Mouse (Mus musculus) yolk sac, embryonic 10.5 days (tissue): ENCODE results near the gene Mmp24.

Experiments
- DNase-seq: peaks from one replicate; pipeline ENCODE4 v3.0.0-alpha.2; 2017; ENCODE audit warnings: low spot score

The Mmp24 gene

GRCm38 (mm10) chr2:155775685-155776263 is 632 bp downstream of the Mmp24 start:
- peak; percentile 61 for DNase-seq

GRCm38 (mm10) chr2:155776824-155777687 is 1.9 kb downstream of the Mmp24 start:
- DNase-seq, result no peak

DNA sequence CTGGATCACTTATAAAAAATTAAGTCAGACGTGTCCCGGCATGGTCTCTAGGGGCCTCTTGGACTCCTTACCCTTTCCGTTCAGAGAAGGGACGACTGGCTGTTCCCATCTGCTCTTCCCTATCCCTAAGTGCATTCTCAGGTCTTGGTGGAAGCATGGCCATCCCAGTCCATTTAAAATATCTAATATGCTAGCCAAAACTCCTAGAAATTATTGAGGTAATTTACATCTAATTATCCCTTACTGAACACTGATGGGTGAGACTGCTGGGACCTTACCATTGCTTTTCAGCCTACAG is 2.5 kb downstream of the Mmp24 start:
- no peak for DNase-seq

DNA sequence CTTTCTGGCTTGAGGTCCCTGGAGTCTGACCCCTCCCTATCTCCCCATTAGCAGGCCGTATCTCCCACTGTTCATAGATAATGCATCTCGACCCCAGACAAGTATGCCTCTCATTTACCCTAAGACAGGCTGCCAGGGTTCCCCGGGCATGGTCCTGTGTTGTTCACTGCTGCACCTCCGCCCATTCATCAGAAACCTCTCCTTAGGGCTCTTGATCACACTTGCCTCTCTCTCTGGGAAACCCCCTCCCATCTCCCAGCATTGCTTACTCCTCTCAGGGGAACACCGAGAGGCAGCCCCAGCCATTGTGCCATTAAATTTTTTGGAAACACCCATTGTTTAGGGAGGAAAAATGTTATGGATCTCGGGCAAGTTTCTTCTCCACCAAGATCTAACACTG is 2.9 kb downstream of the Mmp24 start:
- DNase-seq, result no peak

DNA sequence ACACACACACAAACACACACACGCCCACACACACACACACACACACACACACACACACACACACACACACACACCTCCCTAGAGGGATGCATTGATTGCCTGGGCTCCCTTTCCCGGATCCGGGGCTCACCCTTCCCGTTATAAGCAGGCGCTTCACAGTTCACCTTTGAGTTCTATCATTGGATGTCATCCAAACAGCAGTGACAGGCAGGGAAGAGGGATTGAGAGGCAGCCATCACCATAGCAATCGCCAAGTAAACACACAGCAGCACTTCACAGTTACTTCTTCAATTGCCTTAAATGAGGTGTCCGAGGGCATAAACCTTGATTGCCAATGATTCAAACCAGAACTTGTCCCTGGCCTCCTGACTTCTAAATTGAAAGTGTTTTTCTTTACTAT is 3.9 kb downstream of the Mmp24 start:
- DNase-seq, result no peak

DNA sequence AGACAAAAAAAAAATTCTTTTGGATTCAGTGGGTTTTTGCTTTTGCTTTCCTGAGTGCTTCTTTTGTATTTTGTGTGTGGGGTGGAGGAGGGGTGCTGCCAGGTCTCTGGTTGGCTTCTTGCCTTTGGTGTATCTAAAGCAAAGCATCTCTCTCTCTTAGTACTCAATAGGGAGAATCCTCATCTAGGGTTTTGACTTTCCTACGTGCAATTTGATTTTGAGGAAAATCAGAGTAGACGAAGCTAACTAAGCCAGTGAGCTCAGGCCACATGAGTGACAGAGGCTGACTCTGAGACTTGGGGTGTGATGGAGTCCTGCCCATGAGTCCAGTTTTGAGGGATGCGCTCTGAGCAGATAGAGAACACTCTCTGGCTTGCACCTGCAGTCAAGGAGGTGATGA is 4.4 kb downstream of the Mmp24 start:
- no peak for DNase-seq

DNA sequence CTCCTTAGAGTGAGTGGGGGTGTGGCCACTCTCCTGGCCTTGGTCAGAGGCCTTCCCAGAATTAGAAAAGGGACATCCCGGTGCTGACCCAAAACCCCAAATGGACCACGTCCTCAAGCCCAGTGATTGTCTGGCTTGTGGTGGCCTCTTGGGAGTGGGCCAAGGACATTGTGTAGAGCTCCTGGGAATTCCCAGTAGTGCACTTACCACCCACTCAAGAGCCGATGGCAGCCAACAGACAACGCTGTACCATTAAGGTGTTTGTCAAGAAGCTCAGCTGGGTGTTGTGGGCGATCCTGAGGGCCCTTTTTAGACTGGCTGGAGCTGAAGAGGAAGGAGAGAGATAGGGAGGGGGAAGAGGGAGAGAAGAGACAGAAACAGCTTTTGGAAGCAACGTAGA is 9.4 kb downstream of the Mmp24 start:
- no peak for DNase-seq

- DNase-seq, result no peak
Measured at GRCm38 (mm10) chr2:155786905-155787304, 11.8 kb downstream of the Mmp24 start.

DNA sequence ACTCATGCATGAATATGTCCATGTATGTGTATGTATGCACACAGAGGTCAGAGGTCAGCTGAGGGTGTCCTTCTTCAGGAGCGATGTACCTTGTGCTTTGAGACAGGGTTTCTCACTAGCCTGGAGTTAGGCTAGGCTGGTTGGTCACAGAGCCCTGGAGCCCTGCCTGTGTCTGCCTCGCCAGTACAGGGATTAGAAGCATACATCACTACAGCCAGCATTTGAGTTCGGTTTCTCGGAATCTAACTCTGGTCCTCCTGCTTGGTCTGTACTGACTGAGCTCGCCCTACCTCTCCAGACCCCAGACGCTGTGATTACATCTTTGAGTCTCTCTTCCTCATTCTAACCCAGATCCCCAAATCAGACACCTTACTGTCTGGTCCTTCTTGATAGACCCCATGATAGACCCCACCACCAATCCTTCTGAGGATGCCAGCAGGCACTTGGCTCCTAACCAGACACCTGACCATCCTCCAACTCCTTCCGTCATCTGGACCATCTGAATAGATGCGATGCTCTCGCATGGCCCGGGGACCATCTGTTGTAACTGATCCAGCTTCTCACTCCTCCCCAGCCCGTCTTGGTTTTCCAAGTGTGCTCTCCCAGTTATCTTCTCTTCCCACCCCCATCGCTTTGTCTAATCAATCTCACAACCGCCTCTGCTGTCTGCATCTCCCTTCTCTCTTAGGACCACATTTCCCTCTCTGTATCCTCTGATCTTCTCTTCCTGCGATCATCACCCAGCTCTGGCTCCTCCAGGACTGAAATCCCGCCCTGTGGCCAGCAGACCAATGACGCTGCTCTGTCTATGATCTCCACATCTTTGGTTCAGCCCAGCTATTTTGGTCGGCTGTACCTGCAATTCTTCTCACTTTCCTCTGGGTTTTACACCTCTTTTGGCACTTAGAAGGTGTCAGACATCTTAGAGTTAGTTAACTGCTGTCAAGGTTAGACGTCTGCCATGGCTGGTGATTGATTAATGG is 13.1 kb downstream of the Mmp24 start:
- no peak for DNase-seq

DNA sequence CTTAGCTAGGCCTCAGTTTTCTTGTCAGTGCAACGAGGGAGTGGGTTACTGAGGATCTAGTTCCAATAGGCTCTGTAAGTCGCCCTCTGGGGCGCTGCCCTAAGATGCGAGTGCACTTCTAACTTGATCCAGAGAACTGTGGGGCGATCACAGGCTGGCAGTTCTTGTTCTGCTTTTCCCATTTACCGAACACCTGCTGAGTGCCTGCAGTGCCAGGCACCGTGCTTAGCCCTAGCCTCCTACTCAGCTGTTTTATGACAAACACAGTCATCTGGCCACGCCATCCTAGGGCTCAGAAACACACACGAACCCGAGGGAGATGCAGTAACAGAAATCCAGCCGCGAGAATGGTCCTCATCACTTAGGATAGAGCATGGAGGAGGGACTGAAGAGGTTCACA is 17.8 kb downstream of the Mmp24 start:
- no peak for DNase-seq

DNA sequence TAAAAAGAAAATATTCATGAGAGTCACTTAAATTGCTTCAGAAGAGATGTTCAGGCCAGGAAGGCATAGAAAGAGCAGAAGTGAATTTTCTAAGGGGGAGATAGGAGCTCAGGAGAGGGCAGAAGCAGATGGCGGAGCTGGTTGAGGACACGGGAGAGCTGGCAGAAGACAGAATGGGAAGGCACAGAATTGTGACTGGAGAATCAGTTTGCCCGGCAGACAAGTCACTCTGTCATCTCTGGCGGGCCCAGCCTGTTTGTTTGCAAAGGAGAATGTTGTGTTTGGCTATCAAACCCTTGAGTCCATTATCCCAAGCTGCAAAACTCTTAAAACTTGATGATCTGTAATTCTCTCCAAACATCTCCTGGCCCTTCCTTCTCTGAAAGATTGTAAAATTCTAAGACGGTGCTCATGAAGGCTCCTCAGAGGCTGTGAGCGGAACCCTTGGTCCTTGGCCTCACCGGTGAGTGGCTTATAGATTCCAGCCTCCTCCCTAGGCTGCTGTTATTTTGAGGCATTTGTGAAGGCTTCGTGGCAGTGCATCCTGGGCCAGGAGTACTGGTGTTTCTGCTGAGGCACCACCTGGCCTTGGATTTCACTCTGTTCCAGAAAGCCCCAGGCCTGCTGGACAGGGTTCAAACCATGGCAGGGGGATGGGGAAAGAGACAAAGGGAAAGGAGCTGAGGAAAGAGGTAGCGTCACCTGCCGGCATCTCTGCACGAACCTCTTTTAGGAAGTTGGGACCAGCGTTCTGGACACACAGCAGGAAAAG is 19.7 kb downstream of the Mmp24 start:
- DNase-seq, result no peak

DNA sequence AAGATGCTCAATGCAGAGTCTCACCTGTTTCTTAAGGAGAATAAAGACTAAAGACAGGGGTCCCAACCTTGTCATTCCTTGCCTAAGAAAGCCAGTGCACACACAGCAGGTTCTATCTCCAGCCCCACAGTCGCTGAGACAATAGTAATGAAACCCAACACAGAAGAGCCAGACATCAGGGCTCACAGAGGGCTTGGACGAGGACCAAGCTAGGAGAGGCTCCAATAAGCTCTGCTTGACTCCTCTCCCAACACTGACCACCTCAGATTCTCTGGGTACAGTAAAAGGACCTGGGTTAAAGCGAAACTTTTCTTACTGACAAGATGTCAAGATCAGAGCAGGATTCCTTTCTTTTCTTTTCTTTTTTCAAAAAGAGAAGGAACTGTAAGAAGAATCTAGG is 23.5 kb downstream of the Mmp24 start:
- DNase-seq, result no peak

DNA sequence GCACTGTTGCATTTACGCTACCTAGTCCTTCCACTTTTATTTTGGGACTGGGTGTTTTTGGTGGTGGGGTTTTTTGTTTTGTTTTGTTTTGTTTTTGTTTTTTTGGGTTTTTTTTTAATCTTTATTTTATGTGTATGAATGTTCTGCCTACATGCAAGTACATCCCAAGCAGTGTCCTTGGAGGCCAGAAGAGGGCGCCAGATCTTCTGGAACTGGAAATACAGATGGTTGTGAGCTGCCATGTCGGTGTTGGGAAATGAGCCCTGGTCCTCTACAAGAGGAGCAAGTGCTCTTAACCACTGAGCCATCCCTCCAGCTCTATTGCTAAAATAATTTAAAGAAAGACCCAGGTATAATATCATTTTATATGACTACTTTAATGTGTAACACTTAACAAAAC is 27.6 kb downstream of the Mmp24 start:
- DNase-seq, result no peak

DNA sequence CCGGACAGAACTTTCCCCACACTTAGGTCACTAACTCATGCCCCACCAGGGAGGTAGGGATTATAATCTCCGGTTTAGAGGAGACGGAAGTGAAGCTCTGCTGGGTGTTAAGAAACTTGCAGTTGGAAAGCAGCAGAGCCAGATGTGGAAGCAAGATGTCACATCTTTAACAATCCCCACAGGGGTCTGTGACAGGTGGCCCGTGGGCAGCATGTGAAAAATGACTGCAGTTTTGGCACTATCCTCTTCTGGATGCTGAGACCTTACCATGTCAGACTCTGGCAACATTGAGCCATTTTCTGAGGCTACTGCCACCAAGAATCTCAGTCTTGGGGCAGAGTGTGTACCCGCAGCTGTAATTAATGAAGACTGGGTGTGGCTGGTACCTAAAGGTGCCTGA is 28.9 kb downstream of the Mmp24 start:
- DNase-seq, result no peak

DNA sequence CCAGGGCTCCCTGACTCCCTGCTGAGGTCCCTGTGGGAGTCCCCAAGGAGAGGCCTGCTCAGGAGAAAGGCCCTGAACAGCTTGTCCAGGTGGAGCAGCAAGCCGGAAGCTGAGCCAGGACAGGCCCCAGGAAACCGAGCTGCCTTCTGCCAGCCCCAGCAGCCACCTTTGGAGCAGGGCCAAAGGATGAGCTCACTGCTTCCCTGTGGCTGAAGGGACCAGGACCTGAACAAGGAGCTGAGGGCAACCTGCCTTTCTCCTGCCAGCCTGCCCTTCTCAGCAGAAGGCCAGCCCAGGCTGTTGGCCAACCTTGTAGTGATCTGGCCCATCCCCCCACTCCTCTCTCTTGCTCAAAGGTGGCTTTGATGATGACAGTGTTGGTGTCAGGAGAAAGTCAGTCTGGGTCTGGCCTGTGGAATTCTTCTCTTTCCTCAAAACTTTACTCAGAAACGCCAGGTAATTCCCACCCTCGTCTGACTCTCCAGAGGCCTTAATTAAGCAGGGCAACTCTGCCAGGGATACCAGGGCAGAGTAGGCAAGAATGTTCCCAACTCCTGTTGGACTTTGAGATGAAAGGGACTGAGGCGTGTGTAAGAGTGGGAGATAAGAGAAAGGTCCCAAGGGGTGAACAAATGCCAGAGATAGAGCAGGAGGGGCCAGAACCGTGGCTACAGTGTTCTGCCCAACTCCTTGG is 30.2 kb downstream of the Mmp24 start:
- no peak for DNase-seq

DNA sequence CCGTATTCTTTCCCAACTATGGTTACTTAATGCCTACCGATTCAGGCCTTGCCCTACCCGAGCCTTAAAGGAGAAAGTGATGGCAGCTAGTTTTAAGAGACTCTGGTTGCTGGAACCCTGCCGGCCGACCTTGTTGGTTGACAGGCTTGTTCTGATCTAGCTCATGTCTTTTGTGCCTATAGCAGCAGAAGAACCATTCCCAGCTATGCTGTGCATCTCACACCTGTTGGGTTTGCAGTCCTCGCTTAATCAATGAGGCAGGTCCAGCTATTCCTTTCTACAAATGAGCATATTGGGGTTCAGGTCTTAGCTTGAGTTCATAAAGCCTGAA is 30.7 kb downstream of the Mmp24 start:
- DNase-seq, result no peak

GRCm38 (mm10) chr2:155806548-155806947 is 31.4 kb downstream of the Mmp24 start:
- no peak for DNase-seq

- DNase-seq, result no peak
Measured at GRCm38 (mm10) chr2:155807408-155807807, 32.3 kb downstream of the Mmp24 start.

DNA sequence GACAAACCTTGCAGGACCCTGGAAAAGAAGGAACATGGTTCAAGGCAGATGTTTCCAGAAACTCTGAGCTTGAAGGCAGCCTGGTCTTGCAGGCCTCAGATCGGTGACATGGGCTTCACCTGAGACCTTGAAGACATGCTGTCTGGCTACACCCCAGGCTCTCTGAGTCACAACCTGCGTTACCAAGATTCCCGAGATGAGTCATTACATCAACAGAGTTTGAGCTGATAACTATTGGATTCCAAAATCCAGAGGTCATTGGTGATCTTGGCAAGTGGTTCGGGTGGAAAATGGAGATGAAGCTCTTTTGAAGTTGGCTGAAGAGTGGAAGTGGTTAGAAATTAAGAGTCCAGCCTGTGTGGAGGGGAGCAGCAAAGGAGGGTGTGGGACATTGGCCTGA is 34.5 kb downstream of the Mmp24 start:
- DNase-seq, result no peak

GRCm38 (mm10) chr2:155811821-155812396 is 36.8 kb downstream of the Mmp24 start:
- DNase-seq, result peak; percentile 30

- DNase-seq, result no peak
Measured at GRCm38 (mm10) chr2:155812637-155813036, 37.5 kb downstream of the Mmp24 start.
